Mouse (Mus musculus): ENCODE results near the gene 1600002K03Rik.
"Not testable (repeated sequence)": the region's sequence is repeated elsewhere in the genome, so short reads cannot be mapped to it uniquely, and the experiment has no call there.

1600002K03Rik gene

DNA sequence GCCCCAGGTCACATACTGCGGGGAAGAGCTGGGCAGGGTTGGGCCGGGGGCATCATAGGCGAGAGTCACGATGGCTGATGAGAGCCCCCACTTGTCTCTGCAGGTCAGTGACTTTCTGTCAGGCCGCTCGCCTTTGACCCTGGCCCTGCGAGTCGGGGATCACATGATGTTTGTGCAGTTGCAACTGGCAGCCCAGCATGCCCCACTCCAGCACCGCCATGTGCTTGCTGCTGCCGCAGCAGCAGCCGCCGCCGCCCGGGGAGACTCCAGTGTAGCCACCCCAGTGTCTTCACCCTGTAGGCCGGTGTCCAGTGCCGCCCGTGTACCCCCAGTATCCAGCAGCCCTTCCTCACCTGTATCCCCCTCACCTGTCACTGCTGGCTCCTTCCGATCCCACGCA lies 19.0 kb upstream of the 1600002K03Rik start:
- DNase-seq (ENCODE audit: low spot score): no peak

GRCm38 (mm10) chr10:80154384-80154783 lies 18.4 kb upstream of the 1600002K03Rik start:
- no peak for DNase-seq (ENCODE audit: low spot score)

- DNase-seq (ENCODE audit: low spot score): no peak
Observed at GRCm38 (mm10) chr10:80155277-80155676, 17.5 kb upstream of the 1600002K03Rik start.

DNA sequence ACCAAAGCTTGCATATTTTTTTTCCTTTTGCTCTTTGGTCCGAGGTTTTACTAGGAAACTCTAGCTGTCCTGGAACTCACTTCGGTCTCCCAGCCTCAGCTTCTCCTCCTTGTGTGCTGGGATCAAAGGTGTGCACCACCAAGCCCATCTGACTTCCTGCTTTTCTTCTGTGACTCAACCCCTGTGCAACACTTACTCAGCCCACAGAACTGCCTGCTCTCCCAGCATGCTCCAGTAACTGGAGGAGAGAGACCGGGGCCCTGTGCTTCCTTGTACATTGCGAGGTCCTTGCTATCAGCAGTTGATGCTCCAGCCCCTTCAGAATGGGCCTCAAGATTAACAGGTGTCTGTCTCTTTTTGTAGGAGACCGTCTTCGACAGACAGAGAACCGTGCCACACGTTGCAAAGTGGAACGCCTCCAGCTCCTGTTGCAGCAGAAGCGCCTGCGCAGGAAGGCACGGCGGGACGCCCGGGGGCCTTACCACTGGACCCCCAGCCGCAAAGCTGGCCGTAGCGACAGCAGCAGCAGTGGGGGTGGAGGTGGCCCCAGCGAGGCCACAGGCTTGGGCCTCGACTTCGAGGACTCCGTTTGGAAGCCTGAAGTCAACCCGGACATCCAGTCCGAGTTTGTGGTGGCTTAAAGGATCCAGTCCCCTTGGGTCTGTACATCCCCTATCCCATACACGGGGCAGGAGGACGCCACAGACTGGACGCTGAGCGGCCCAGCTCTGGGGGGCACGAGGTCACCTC lies 16.6 kb upstream of the 1600002K03Rik start:
- no peak for DNase-seq (ENCODE audit: low spot score)

- DNase-seq (ENCODE audit: low spot score): no peak
Observed at GRCm38 (mm10) chr10:80156752-80157053, 16.0 kb upstream of the 1600002K03Rik start.

- DNase-seq (ENCODE audit: low spot score): no peak
Observed at GRCm38 (mm10) chr10:80157141-80157929, 15.4 kb upstream of the 1600002K03Rik start.

- DNase-seq (ENCODE audit: low spot score): no peak
Observed at GRCm38 (mm10) chr10:80158307-80158986, 14.3 kb upstream of the 1600002K03Rik start.

- DNase-seq (ENCODE audit: low spot score): no peak
Observed at GRCm38 (mm10) chr10:80159021-80159560, 13.7 kb upstream of the 1600002K03Rik start.

- peak; percentile 98 for DNase-seq (ENCODE audit: low spot score)
Observed at GRCm38 (mm10) chr10:80159561-80160454, 12.9 kb upstream of the 1600002K03Rik start.

DNA sequence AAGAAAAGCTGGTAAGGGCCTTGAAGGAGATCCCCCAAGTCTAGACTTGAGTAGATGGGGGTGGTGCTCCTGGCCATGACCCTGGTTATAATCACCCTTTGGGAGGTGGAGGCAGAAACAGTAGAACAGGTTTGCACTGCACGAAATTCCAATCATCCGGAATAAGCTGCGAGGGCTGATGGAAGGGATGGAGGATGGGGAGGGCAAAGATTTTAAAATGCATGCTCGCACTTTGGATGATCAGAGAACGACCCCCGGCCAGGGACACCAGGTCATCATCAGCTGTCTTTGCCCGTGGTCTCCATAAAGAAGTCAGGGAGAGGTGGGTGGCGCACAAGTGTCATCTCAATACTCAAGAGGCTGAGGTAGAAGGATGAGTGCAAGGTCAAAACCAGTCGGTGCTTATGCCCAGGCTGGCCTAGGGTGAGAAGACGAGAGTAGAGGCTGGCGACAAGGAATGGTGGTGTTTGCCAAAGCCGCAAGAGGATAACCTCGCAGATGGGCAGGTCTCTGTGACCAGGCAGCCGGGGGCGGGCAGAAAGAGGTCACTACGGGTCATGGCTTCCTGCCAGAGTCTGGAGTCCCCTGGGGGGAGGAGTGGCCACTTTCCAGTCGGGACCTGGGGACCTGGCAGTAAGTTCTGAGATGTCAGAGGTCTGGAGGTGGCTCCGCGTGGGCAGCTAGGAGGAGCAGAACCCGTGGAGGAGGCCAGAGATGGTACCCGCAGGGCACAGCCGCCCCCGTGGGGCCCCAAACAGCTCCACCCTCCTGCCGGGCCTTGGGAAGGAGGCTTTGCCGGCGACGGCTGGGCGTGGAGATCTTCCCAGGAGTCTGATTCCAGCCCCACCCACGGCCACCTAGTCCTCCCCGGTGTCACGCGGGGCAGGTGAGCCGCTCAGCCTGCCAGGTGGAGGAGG lies 12.0 kb upstream of the 1600002K03Rik start:
- DNase-seq (ENCODE audit: low spot score): no peak

DNA sequence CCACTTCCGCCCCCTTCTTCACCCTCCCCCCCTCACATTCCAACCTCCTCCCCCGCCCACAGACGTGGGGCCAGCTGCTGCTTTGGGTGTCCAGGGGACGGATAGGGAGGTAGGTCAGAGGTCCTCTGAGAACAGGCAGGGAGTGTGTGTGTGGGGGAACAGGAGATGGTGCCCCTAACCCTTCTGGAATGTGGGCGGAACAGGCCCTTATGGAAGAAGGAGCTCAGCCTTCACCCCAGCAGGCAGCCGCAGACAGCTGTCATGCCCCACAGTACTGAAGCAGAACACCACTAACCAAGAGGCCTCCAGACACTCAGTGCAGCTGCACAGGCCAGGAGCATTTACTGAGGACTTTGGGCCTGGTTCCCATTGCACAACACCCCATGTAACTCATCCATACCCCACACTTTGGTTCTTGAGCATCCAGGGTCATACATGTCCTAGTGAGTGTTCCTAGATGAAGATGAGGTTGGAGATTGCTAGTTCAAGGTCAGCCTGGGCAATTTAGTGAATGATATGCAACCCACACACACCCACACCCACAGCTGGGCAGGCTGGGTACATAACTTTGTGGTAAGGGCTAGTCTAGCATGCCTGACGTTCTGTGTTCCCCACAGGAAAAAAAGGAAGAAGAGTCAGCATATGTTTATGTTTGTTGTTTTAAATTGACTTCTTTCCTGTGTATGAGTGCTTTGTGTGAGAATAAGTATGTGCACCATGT lies 11.1 kb upstream of the 1600002K03Rik start:
- no peak for DNase-seq (ENCODE audit: low spot score)

- no peak for DNase-seq (ENCODE audit: low spot score)
Observed at GRCm38 (mm10) chr10:80162243-80162608, 10.5 kb upstream of the 1600002K03Rik start.

GRCm38 (mm10) chr10:80162716-80163299 lies 9.9 kb upstream of the 1600002K03Rik start:
- DNase-seq (ENCODE audit: low spot score): no peak

DNA sequence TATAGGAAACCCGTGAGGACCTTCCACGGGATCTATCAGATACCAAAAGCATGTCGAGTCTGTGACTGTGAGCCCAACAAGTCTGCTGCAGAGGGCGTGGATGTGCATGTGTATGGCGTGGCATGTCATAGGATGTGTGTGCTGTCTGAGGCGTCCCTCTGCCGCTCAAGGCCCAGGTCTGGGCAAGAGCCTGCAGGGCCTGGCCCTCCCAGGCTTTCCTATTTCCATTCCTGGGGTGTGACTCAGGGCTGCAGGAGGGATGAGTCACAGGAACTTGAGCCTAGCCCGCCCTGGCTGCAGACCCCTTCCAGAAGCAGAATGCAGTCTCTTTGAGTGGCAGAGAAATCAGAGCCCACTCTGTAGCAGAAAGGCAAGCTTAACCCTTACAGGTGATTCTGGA lies 9.0 kb upstream of the 1600002K03Rik start:
- no peak for DNase-seq (ENCODE audit: low spot score)

GRCm38 (mm10) chr10:80164161-80164997 lies 8.4 kb upstream of the 1600002K03Rik start:
- no peak for DNase-seq (ENCODE audit: low spot score)

GRCm38 (mm10) chr10:80164998-80165344 lies 7.8 kb upstream of the 1600002K03Rik start:
- peak; percentile 89 for DNase-seq (ENCODE audit: low spot score)

DNA sequence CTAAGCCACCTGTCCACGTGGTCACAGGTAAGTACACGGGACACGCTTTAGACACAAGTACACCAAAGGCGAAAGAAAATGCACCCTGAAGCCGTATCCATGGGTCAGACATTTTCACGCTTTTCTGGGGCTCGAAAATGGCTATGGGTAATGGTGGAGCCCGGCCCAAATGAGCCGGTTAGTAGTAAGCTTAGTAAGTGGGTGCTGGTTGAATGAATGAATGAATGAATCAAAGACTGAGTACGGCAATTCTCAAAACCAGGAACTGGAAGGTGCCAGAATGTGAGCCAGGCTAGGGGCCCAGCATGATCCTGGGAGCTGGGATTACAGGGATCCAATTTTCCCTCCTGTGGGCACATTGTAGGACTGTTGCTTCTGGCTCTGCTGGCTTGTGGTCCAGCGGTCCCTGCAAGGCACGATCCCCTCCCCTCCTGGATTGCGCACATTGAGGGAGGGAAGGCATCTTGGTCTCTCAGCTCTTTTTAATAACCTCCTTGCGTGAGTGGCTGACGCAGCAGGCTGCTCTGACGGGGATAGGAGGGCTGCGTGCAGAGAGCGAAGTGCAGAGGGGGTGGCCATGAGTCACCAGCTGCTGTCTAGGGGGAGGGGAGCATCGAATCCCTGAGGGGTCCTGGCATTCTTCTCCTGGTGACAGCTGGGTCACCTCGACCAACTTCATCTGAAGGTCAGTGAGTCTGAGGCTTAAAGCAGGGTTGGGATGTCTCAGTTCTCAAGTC lies 7.2 kb upstream of the 1600002K03Rik start, which contains the start of gene Cirbp:
TSS of gene Cirbp (plus strand) at position 594 of the 737 bp plus-strand sequence.
- no peak for DNase-seq (ENCODE audit: low spot score)

- not testable (repeated sequence) for DNase-seq (ENCODE audit: low spot score)
Observed at GRCm38 (mm10) chr10:80166136-80166535, 6.6 kb upstream of the 1600002K03Rik start.

Data from ovary, postnatal 10 days (tissue).